Mouse (Mus musculus): ENCODE measurements at regions not wholly inside any gene's neighbourhood (a gene's known extent, or its start where the extent isn't known, plus 50 kb on each side); places are given as distances from the start of the nearest gene placed in this dataset.

- TF ChIP-seq EP300 (IDR thresholded peaks at IDR 0.05; ENCODE audit: low read depth) (no peak), CTCF (IDR thresholded peaks at IDR 0.05; ENCODE audit: low read depth) (no peak)
These were observed 613.5 kb upstream of the A1bg start for GRCm38 (mm10) chr15:61536332-61536716.
